ENCODE assay signal across 8 mouse cellular contexts in the genomic region with DNA sequence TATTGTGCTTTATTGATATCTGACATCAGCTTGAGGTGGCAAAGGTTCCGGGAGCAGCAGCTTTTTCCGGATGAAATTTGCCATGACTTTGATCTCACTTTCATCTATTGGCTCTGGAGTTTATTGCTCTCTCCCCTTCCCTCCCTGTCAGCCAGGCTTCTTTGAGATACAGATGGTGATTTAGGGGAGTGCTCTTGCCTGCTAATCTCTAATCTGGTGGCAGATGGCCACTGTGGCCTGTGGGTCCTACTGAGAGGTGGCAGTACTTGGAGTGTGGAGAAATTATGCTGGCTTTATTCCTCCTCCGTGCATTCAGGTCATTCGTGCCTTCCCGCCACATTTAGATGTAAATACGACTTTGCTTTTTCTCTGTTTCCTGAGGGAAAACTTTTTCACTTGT. TPM values are rescaled to one million over a fixed set of nuclear protein-coding genes. Genes with fewer than 3 reads are reported as not detected.
DNase-seq lines count a peak whose midpoint lies in the region; ATAC-seq and TF ChIP-seq lines count a peak whose summit lies in the region.

No protein-coding gene starts in this region.

- 51% methylated on average over 6 of the region's 6 CpGs for WGBS in embryonic facial prominence, embryonic 11.5 days
- 22% methylated on average over 6 of the region's 6 CpGs for WGBS in limb, embryonic 11.5 days
- WGBS in olfactory bulb, adult 2 months = 10% methylated on average over 6 of the region's 6 CpGs

- peak overlapping the region; percentile 84 for H3K4me3 ChIP-seq in layer of hippocampus, adult 2 months
- H3K4me3 ChIP-seq in embryonic facial prominence, embryonic 11.5 days (ENCODE audit: low read depth, low read length) = peak overlapping the region; percentile 85
- peak overlapping the region; percentile 96 for H3K4me3 ChIP-seq in limb, embryonic 11.5 days (ENCODE audit: low read depth, low read length)
- peak overlapping the region; percentile 14; the same call in 1 of the 2 replicates for H3K4me3 ChIP-seq in olfactory bulb, adult 2 months (ENCODE audit: insufficient read depth, low read depth, low read length)

- no peaks in the 10 kb centered on the region for H3K4me1 ChIP-seq in embryonic facial prominence, embryonic 11.5 days (ENCODE audit: control insufficient read depth, insufficient read depth, low read length)
- H3K4me1 ChIP-seq in limb, embryonic 11.5 days (ENCODE audit: control insufficient read depth, insufficient read depth, low read length) = peaks cover 5% of the 10 kb centered on the region
- H3K4me1 ChIP-seq in olfactory bulb, adult 2 months (ENCODE audit: control insufficient read depth, insufficient read depth, low read length) = peaks cover 3% of the 10 kb centered on the region; the same call in 1 of the 2 replicates

- H3K27ac ChIP-seq in layer of hippocampus, adult 2 months = peak overlapping the region; percentile 86; the same call in 1 of the 2 replicates
- no peak overlapping the region for H3K27ac ChIP-seq in embryonic facial prominence, embryonic 11.5 days (replicated peaks; ENCODE audit: low read depth, low read length)
- no peak overlapping the region for H3K27ac ChIP-seq in limb, embryonic 11.5 days (replicated peaks; ENCODE audit: low read depth, low read length)
- H3K27ac ChIP-seq in olfactory bulb, adult 2 months (ENCODE audit: insufficient read depth, low read depth, low read length) = no peak overlapping the region

- ATAC-seq in embryonic facial prominence, embryonic 11.5 days (replicated peaks; ENCODE audit: insufficient number of reproducible peaks, low FRiP score, low TSS enrichment, low read depth) = no peak
- no peak for ATAC-seq in limb, embryonic 11.5 days (ENCODE audit: insufficient number of reproducible peaks, low FRiP score, low TSS enrichment, low read depth)

- no peak for TF ChIP-seq POLR2A in olfactory bulb, adult 2 months (IDR thresholded peaks at IDR 0.05; ENCODE audit: insufficient read depth, low read depth, low read length)

- H3K9ac ChIP-seq in embryonic facial prominence, embryonic 11.5 days (replicated peaks; ENCODE audit: low read length) = peak overlapping the region; percentile 88
- H3K9ac ChIP-seq in limb, embryonic 11.5 days (ENCODE audit: low read length) = peak overlapping the region; percentile 85

- H3K4me2 ChIP-seq in embryonic facial prominence, embryonic 11.5 days (ENCODE audit: low read depth, low read length) = peak overlapping the region; percentile 39
- H3K4me2 ChIP-seq in limb, embryonic 11.5 days (ENCODE audit: low read depth, severe bottlenecking) = peak overlapping the region; percentile 77

- no peaks in the 10 kb centered on the region for H3K27me3 ChIP-seq in embryonic facial prominence, embryonic 11.5 days (ENCODE audit: control insufficient read depth, insufficient read depth, low read length)
- no peaks in the 10 kb centered on the region for H3K27me3 ChIP-seq in limb, embryonic 11.5 days (ENCODE audit: control insufficient read depth, insufficient read depth, low read length)

- H3K36me3 ChIP-seq in embryonic facial prominence, embryonic 11.5 days (replicated peaks; ENCODE audit: control insufficient read depth, insufficient read depth, low read depth, low read length) = peaks cover 2% of the 10 kb centered on the region
- H3K36me3 ChIP-seq in limb, embryonic 11.5 days (ENCODE audit: control insufficient read depth, insufficient read depth, low read length) = peaks cover 9% of the 10 kb centered on the region

- H3K9me3 ChIP-seq in embryonic facial prominence, embryonic 11.5 days (replicated peaks; ENCODE audit: control insufficient read depth, low read length) = no peaks in the 10 kb centered on the region
- H3K9me3 ChIP-seq in limb, embryonic 11.5 days (ENCODE audit: control insufficient read depth, low read length) = no peaks in the 10 kb centered on the region

- no peak for TF ChIP-seq CTCF in layer of hippocampus, adult 2 months (conservative IDR thresholded peaks at IDR 0.05)
- no peak for TF ChIP-seq CTCF in olfactory bulb, adult 2 months (IDR thresholded peaks at IDR 0.05; ENCODE audit: insufficient read depth, low read depth, low read length)

- DNase-seq in layer of hippocampus, adult 2 months (ENCODE audit: low spot score in 2 of 2) = no peak
- no peak for DNase-seq in layer of hippocampus, adult 8-10 months (ENCODE audit: low spot score in 2 of 2)
- DNase-seq in embryonic facial prominence, embryonic 11.5 days (ENCODE audit: low spot score) = no peak
- no peak for DNase-seq in limb, embryonic 11.5 days (ENCODE audit: low spot score)
- DNase-seq in right cerebral cortex, adult 18-20 months = no peak
- no peak for DNase-seq in testis, postnatal 14 days (ENCODE audit: low spot score)
- DNase-seq in gastrocnemius, adult 18-20 months (ENCODE audit: low spot score) = no peak

RNA-seq across cellular contexts. Expression of a gene that starts 0.8 kb away (rescaled TPM):
- 10 to 100 TPM; 45.2 to 47.3 TPM for total RNA-seq in layer of hippocampus, adult 2 months (2021)
- 10 to 100 TPM; 43.5 to 47.4 (median 44.0) TPM for total RNA-seq in layer of hippocampus, adult 8-10 months (2022)
- 64.0 and 71.1 TPM in 2 replicates for polyA plus RNA-seq in embryonic facial prominence, embryonic 11.5 days (2014; fragmentation: Nextera tagmentation; extraction: Ambion mirVana)
- polyA plus RNA-seq in limb, embryonic 11.5 days (2014; fragmentation: Nextera tagmentation; extraction: Ambion mirVana) = 69.3 and 72.1 TPM in 2 replicates
- not detected in 2 replicates for polyA plus RNA-seq in olfactory bulb, adult 2 months (2012; ENCODE audit: insufficient read depth, insufficient read length, low replicate concordance, missing spikeins)
- total RNA-seq in gastrocnemius, adult 18-20 months (2021) = 10 to 100 TPM; 17.4 to 20.2 TPM

RNA-seq across cellular contexts. Expression of a gene that starts 0.9 kb away (rescaled TPM):
- 10 to 100 TPM; 27.6 to 35.4 TPM for total RNA-seq in layer of hippocampus, adult 2 months (2021)
- 10 to 100 TPM; 25.5 to 34.9 (median 29.1) TPM for total RNA-seq in layer of hippocampus, adult 8-10 months (2022)
- 80.3 and 82.4 TPM in 2 replicates for polyA plus RNA-seq in embryonic facial prominence, embryonic 11.5 days (2014; fragmentation: Nextera tagmentation; extraction: Ambion mirVana)
- 86.2 and 91.6 TPM in 2 replicates for polyA plus RNA-seq in limb, embryonic 11.5 days (2014; fragmentation: Nextera tagmentation; extraction: Ambion mirVana)
- not detected in 2 replicates for polyA plus RNA-seq in olfactory bulb, adult 2 months (2012; ENCODE audit: insufficient read depth, insufficient read length, low replicate concordance, missing spikeins)
- 10 to 100 TPM; 19.9 to 20.1 TPM for total RNA-seq in gastrocnemius, adult 18-20 months (2021)

RNA-seq across cellular contexts. Expression of a gene that starts 22.4 kb away (rescaled TPM):
- 100 to 1,000 TPM; 502 to 540 TPM for total RNA-seq in layer of hippocampus, adult 2 months (2021)
- 100 to 1,000 TPM; 520 to 573 (median 534) TPM for total RNA-seq in layer of hippocampus, adult 8-10 months (2022)
- 787 and 839 TPM in 2 replicates for polyA plus RNA-seq in embryonic facial prominence, embryonic 11.5 days (2014; fragmentation: Nextera tagmentation; extraction: Ambion mirVana)
- 820 and 869 TPM in 2 replicates for polyA plus RNA-seq in limb, embryonic 11.5 days (2014; fragmentation: Nextera tagmentation; extraction: Ambion mirVana)
- polyA plus RNA-seq in olfactory bulb, adult 2 months (2012; ENCODE audit: insufficient read depth, insufficient read length, low replicate concordance, missing spikeins) = 261 and 289 TPM in 2 replicates
- total RNA-seq in gastrocnemius, adult 18-20 months (2021) = 10 to 100 TPM; 15.0 to 26.3 TPM

RNA-seq across cellular contexts. Expression of a gene that starts 38.2 kb away (rescaled TPM):
- 10 to 100 TPM; 33.4 to 34.2 TPM for total RNA-seq in layer of hippocampus, adult 2 months (2021)
- 10 to 100 TPM; 33.0 to 34.6 (median 33.5) TPM for total RNA-seq in layer of hippocampus, adult 8-10 months (2022)
- polyA plus RNA-seq in embryonic facial prominence, embryonic 11.5 days (2014; fragmentation: Nextera tagmentation; extraction: Ambion mirVana) = 14.0 and 14.5 TPM in 2 replicates
- polyA plus RNA-seq in limb, embryonic 11.5 days (2014; fragmentation: Nextera tagmentation; extraction: Ambion mirVana) = 16.1 and 18.4 TPM in 2 replicates
- not detected in 2 replicates for polyA plus RNA-seq in olfactory bulb, adult 2 months (2012; ENCODE audit: insufficient read depth, insufficient read length, low replicate concordance, missing spikeins)
- total RNA-seq in gastrocnemius, adult 18-20 months (2021) = 10 to 100 TPM; 31.0 to 31.2 TPM

RNA-seq across cellular contexts. Expression of a gene that starts 46.8 kb away (rescaled TPM):
- total RNA-seq in layer of hippocampus, adult 2 months (2021) = 10 to 100 TPM; 30.9 to 39.2 TPM
- 10 to 100 TPM; 30.8 to 60.2 (median 39.4) TPM for total RNA-seq in layer of hippocampus, adult 8-10 months (2022)
- 37.8 and 39.1 TPM in 2 replicates for polyA plus RNA-seq in embryonic facial prominence, embryonic 11.5 days (2014; fragmentation: Nextera tagmentation; extraction: Ambion mirVana)
- polyA plus RNA-seq in limb, embryonic 11.5 days (2014; fragmentation: Nextera tagmentation; extraction: Ambion mirVana) = 40.1 and 50.5 TPM in 2 replicates
- not detected in 2 replicates for polyA plus RNA-seq in olfactory bulb, adult 2 months (2012; ENCODE audit: insufficient read depth, insufficient read length, low replicate concordance, missing spikeins)
- 1 to 10 TPM; 8.7 to 9.7 TPM for total RNA-seq in gastrocnemius, adult 18-20 months (2021)

Comparison
In these comparisons a context has a peak if more than half of its experiments do, and no peak if none do; other contexts are left out.
1. H3K4me3 ChIP-seq: peak in every context shown above with its lines; median percentile 96 in limb, embryonic 11.5 days; 85 in embryonic facial prominence, embryonic 11.5 days; 84 in layer of hippocampus, adult 2 months; 14 in olfactory bulb, adult 2 months.
2. RNA of a gene that starts 22.4 kb away (total RNA-seq): 502 to 540 TPM in layer of hippocampus, adult 2 months and 520 to 573 TPM in layer of hippocampus, adult 8-10 months; 15.0 to 26.3 TPM in gastrocnemius, adult 18-20 months; every median in the first group is over 10 times any median in the second.